Mouse (Mus musculus) thymus, adult 2 months (tissue): Measurements from ENCODE around the gene Slc22a28.

ENCODE experiments used
- CTCF ChIP-seq: fragments of 200-500 bp; IDR thresholded peaks from 2 replicates; pipeline ENCODE4 v1.5.1; 2012; ENCODE audit warnings: mild to moderate bottlenecking, control low read depth, low read length, moderate library complexity, borderline replicate concordance; ENCODE audit not compliant: control insufficient read depth, poor library complexity, insufficient read depth; ENCODE audit errors: extremely low read depth
- POLR2A ChIP-seq: fragments of 200-500 bp; IDR thresholded peaks from 2 replicates; pipeline ENCODE4 v1.6.1; 2012; ENCODE audit warnings: mild to moderate bottlenecking, low read length, control low read depth, moderate library complexity; ENCODE audit not compliant: control insufficient read depth, poor library complexity, insufficient read depth; ENCODE audit errors: extremely low read depth

- TF ChIP-seq CTCF (no peak), POLR2A (no peak)
These were observed 17.2 kb upstream of the Slc22a28 start for GRCm38 (mm10) chr19:8148787-8149523.
